Mouse (Mus musculus) cerebellum, adult 8-10 months (tissue): ENCODE measurements around the gene Gm20388.

Source experiments
- DNase-seq: peaks from one replicate; pipeline ENCODE4 v3.0.0; 2022

Gene Gm20388

GRCm38 (mm10) chr8:120520707-120521590 lies 610.3 kb downstream of the Gm20388 start:
- peak; percentile 80 for DNase-seq

- DNase-seq: no peak
Observed at GRCm38 (mm10) chr8:120521591-120521965, 610.9 kb downstream of the Gm20388 start.

GRCm38 (mm10) chr8:120523641-120524040 lies 613.0 kb downstream of the Gm20388 start:
- no peak for DNase-seq

GRCm38 (mm10) chr8:120525135-120525534 lies 614.5 kb downstream of the Gm20388 start:
- DNase-seq: no peak

GRCm38 (mm10) chr8:120525832-120526231 lies 615.2 kb downstream of the Gm20388 start:
- no peak for DNase-seq

- no peak for DNase-seq
Observed at GRCm38 (mm10) chr8:120526577-120526976, 615.9 kb downstream of the Gm20388 start.

GRCm38 (mm10) chr8:120528332-120528731 lies 617.7 kb downstream of the Gm20388 start:
- no peak for DNase-seq

- no peak for DNase-seq
Observed at GRCm38 (mm10) chr8:120529226-120529625, 618.6 kb downstream of the Gm20388 start.

- DNase-seq: no peak
Observed at GRCm38 (mm10) chr8:120530954-120531656, 620.5 kb downstream of the Gm20388 start.

GRCm38 (mm10) chr8:120531775-120532516 lies 621.3 kb downstream of the Gm20388 start:
- no peak for DNase-seq

GRCm38 (mm10) chr8:120532517-120533215 lies 622.0 kb downstream of the Gm20388 start:
- no peak for DNase-seq

- no peak for DNase-seq
Observed at GRCm38 (mm10) chr8:120533380-120533779, 622.7 kb downstream of the Gm20388 start.

- DNase-seq: no peak
Observed at GRCm38 (mm10) chr8:120534080-120534479, 623.4 kb downstream of the Gm20388 start.

GRCm38 (mm10) chr8:120534504-120535368 lies 624.1 kb downstream of the Gm20388 start:
- DNase-seq: peak; percentile 89

- DNase-seq: peak; percentile 83
Observed at GRCm38 (mm10) chr8:120535452-120536305, 625.0 kb downstream of the Gm20388 start.

GRCm38 (mm10) chr8:120536306-120537206 lies 625.9 kb downstream of the Gm20388 start:
- peak; percentile 60 for DNase-seq

GRCm38 (mm10) chr8:120537207-120537817 lies 626.7 kb downstream of the Gm20388 start:
- peak; percentile 81 for DNase-seq

- DNase-seq: peak; percentile 80
Observed at GRCm38 (mm10) chr8:120537818-120538396, 627.3 kb downstream of the Gm20388 start.
